Mouse (Mus musculus) lung, postnatal 0 days (tissue): ENCODE data around the gene Nfkbia.

Experiments
- CTCF ChIP-seq: IDR thresholded peaks from 2 replicates; pipeline ENCODE4 v1.5.1; 2016; ENCODE audit warnings: antibody characterized with exemption, mild to moderate bottlenecking
- EP300 ChIP-seq: IDR thresholded peaks from 2 replicates; pipeline ENCODE4 v1.6.1; 2016; ENCODE audit warnings: antibody characterized with exemption, mild to moderate bottlenecking, control low read depth

DNA sequence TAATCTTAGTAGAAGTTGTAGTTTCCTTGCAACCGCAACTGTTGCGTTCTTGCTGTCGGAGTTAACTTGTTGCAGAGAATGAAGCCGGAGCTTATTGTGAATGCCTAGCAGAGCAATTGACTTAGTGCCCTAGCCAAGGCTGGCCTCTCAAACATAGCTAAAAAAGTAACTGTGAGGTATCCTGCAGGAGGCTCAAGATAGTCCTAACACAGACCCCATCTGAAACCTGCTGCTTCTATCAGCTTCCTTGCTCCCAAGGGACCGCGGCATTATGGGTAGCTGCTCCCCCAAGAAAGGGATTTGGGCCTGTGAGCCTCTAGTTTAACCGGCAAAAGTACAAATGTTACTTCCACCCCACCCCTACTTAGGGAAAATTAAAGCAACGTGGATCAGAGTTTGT lies 934 bp upstream of the Nfkbia start:
- TF ChIP-seq CTCF (no peak), EP300 (no peak)
